Mouse (Mus musculus): ENCODE measurements around the gene Sfi1. TPM values are rescaled to one million over a fixed set of nuclear protein-coding genes. Genes with fewer than 3 reads are reported as not detected.
A peak's percentile ranks its signal among the peaks of the same experiment; 100 is the strongest.
"Not testable (repeated sequence)": the region's sequence is repeated elsewhere in the genome, so short reads cannot be mapped to it uniquely, and the experiment has no call there.

Sfi1 gene
- polyA plus RNA-seq, 1 experiment from 2014 or later = 15.8 TPM

GRCm38 (mm10) chr11:3202231-3202701, 9.0 kb upstream of the Sfi1 start, which contains the start of gene Eif4enif1:
Eif4enif1 (plus strand) TSS chr11:3202392.
- under 1% methylated on average over 34 of the region's 57 CpGs for WGBS
- H3K4me2 ChIP-seq = peak within 1 kb of the TSS; percentile 12
- peak within 1 kb of the TSS; percentile 26 for H3K9ac ChIP-seq
- peaks cover 3% of the 10 kb centered on the region for H3K4me1 ChIP-seq
- peaks cover 24% of the 10 kb centered on the region for H3K36me3 ChIP-seq
- H3K4me3 ChIP-seq = peak within 1 kb of the TSS; percentile 41
- H3K9me3 ChIP-seq = no peaks in the 10 kb centered on the region
- ATAC-seq (ENCODE audit: insufficient number of reproducible peaks, low FRiP score, low TSS enrichment, low read depth) = peak; percentile 54
- peak within 1 kb of the TSS; percentile 43 for H3K27ac ChIP-seq
- no peaks in the 10 kb centered on the region for H3K27me3 ChIP-seq

- H3K4me3 ChIP-seq = peak overlapping the region; percentile 41
- H3K4me2 ChIP-seq = no peak overlapping the region
- ATAC-seq (ENCODE audit: insufficient number of reproducible peaks, low FRiP score, low TSS enrichment, low read depth) = no peak
- H3K27me3 ChIP-seq = no peaks in the 10 kb centered on the region
- H3K9ac ChIP-seq = no peak overlapping the region
- H3K9me3 ChIP-seq = no peaks in the 10 kb centered on the region
- H3K4me1 ChIP-seq = peaks cover 3% of the 10 kb centered on the region
- H3K36me3 ChIP-seq = peaks cover 17% of the 10 kb centered on the region
- H3K27ac ChIP-seq = 0 out of 2 replicates have a peak overlapping the region, but pooled peaks have one; percentile 0
- 6% methylated on average over 16 of the region's 16 CpGs for WGBS
Observed at GRCm38 (mm10) chr11:3201326-3202230, 8.3 kb upstream of the Sfi1 start.

- H3K4me3 ChIP-seq; H3K36me3 ChIP-seq; H3K4me2 ChIP-seq; H3K4me1 ChIP-seq; H3K27ac ChIP-seq; H3K9me3 ChIP-seq; H3K27me3 ChIP-seq; ATAC-seq (ENCODE audit: insufficient number of reproducible peaks, low FRiP score, low TSS enrichment, low read depth); H3K9ac ChIP-seq: not testable (repeated sequence)
- WGBS = 84% methylated on average over 7 of the region's 7 CpGs
Observed at GRCm38 (mm10) chr11:3200636-3201035, 7.4 kb upstream of the Sfi1 start.

GRCm38 (mm10) chr11:3182707-3183106, 10.6 kb downstream of the Sfi1 start:
- not testable (repeated sequence) for H3K4me1 ChIP-seq; H3K9ac ChIP-seq; H3K4me2 ChIP-seq; ATAC-seq (ENCODE audit: insufficient number of reproducible peaks, low FRiP score, low TSS enrichment, low read depth); H3K4me3 ChIP-seq; H3K27me3 ChIP-seq; H3K27ac ChIP-seq; H3K36me3 ChIP-seq
- H3K9me3 ChIP-seq = 0 out of 2 replicates have a peak, but pooled peaks cover 10% of the 10 kb centered on the region
- 83% methylated on average over 1 of the region's 1 CpGs for WGBS

GRCm38 (mm10) chr11:3181971-3182370, 11.3 kb downstream of the Sfi1 start:
- not testable (repeated sequence) for H3K4me1 ChIP-seq, H3K27ac ChIP-seq
- 70% methylated on average over 1 of the region's 1 CpGs for WGBS

GRCm38 (mm10) chr11:3181250-3181649, 12.0 kb downstream of the Sfi1 start:
- ATAC-seq (ENCODE audit: insufficient number of reproducible peaks, low FRiP score, low TSS enrichment, low read depth); H3K4me1 ChIP-seq; H3K27ac ChIP-seq; H3K4me3 ChIP-seq; H3K4me2 ChIP-seq; H3K9ac ChIP-seq; H3K36me3 ChIP-seq; H3K27me3 ChIP-seq: not testable (repeated sequence)
- 57% methylated on average over 4 of the region's 4 CpGs for WGBS
- H3K9me3 ChIP-seq = 0 out of 2 replicates have a peak, but pooled peaks cover 10% of the 10 kb centered on the region

More at GRCm38 (mm10) chr11:3181971-3182370, 11.3 kb downstream of the Sfi1 start:
- 0 out of 2 replicates have a peak, but pooled peaks cover 10% of the 10 kb centered on the region for H3K9me3 ChIP-seq
- H3K27me3 ChIP-seq; H3K9ac ChIP-seq; H3K4me3 ChIP-seq; H3K36me3 ChIP-seq; H3K4me2 ChIP-seq; ATAC-seq (ENCODE audit: insufficient number of reproducible peaks, low FRiP score, low TSS enrichment, low read depth): not testable (repeated sequence)

GRCm38 (mm10) chr11:3180510-3181160, 12.6 kb downstream of the Sfi1 start:
- not testable (repeated sequence) for H3K36me3 ChIP-seq; H3K9ac ChIP-seq; H3K27ac ChIP-seq; H3K4me3 ChIP-seq; H3K4me1 ChIP-seq; H3K27me3 ChIP-seq; H3K4me2 ChIP-seq; ATAC-seq (ENCODE audit: insufficient number of reproducible peaks, low FRiP score, low TSS enrichment, low read depth)
- 0 out of 2 replicates have a peak, but pooled peaks cover 10% of the 10 kb centered on the region for H3K9me3 ChIP-seq
- 69% methylated on average over 6 of the region's 6 CpGs for WGBS

- not testable (repeated sequence) for H3K27me3 ChIP-seq; H3K4me2 ChIP-seq; H3K4me3 ChIP-seq; ATAC-seq (ENCODE audit: insufficient number of reproducible peaks, low FRiP score, low TSS enrichment, low read depth); H3K9ac ChIP-seq; H3K36me3 ChIP-seq; H3K4me1 ChIP-seq; H3K27ac ChIP-seq
- WGBS = 86% methylated on average over 7 of the region's 7 CpGs
- H3K9me3 ChIP-seq = 0 out of 2 replicates have a peak, but pooled peaks cover 10% of the 10 kb centered on the region
Observed at GRCm38 (mm10) chr11:3179726-3180092, 13.6 kb downstream of the Sfi1 start.

GRCm38 (mm10) chr11:3178968-3179725, 14.1 kb downstream of the Sfi1 start:
- WGBS = 79% methylated on average over 6 of the region's 6 CpGs
- H3K27me3 ChIP-seq; H3K27ac ChIP-seq; H3K4me1 ChIP-seq; H3K4me2 ChIP-seq; H3K36me3 ChIP-seq; ATAC-seq (ENCODE audit: insufficient number of reproducible peaks, low FRiP score, low TSS enrichment, low read depth); H3K4me3 ChIP-seq; H3K9ac ChIP-seq: not testable (repeated sequence)
- H3K9me3 ChIP-seq = 0 out of 2 replicates have a peak, but pooled peaks cover 10% of the 10 kb centered on the region

GRCm38 (mm10) chr11:3173425-3174318, 19.6 kb downstream of the Sfi1 start:
- H3K36me3 ChIP-seq, H3K27me3 ChIP-seq, H3K27ac ChIP-seq, H3K4me3 ChIP-seq, H3K9me3 ChIP-seq, H3K9ac ChIP-seq, H3K4me1 ChIP-seq, H3K4me2 ChIP-seq: not testable (repeated sequence)
- peak; percentile 62 for ATAC-seq (ENCODE audit: insufficient number of reproducible peaks, low FRiP score, low TSS enrichment, low read depth)
- WGBS = 82% methylated on average over 11 of the region's 11 CpGs

- H3K4me2 ChIP-seq; ATAC-seq (ENCODE audit: insufficient number of reproducible peaks, low FRiP score, low TSS enrichment, low read depth); H3K27me3 ChIP-seq; H3K27ac ChIP-seq; H3K4me1 ChIP-seq; H3K4me3 ChIP-seq; H3K9ac ChIP-seq; H3K36me3 ChIP-seq: not testable (repeated sequence)
- 58% methylated on average over 6 of the region's 6 CpGs for WGBS
- peaks cover 13% of the 10 kb centered on the region for H3K9me3 ChIP-seq
Observed at GRCm38 (mm10) chr11:3172526-3172925, 20.7 kb downstream of the Sfi1 start.
